Mouse (Mus musculus): ENCODE measurements around the gene Adam12. TPM values are rescaled to one million over a fixed set of nuclear protein-coding genes. Genes with fewer than 3 reads are reported as not detected.
A peak's percentile ranks its signal among the peaks of the same experiment; 100 is the strongest.

Adam12 gene
- polyA plus RNA-seq (2012; rRNA removed) = 2.1 and 2.2 TPM in 2 replicates

DNA sequence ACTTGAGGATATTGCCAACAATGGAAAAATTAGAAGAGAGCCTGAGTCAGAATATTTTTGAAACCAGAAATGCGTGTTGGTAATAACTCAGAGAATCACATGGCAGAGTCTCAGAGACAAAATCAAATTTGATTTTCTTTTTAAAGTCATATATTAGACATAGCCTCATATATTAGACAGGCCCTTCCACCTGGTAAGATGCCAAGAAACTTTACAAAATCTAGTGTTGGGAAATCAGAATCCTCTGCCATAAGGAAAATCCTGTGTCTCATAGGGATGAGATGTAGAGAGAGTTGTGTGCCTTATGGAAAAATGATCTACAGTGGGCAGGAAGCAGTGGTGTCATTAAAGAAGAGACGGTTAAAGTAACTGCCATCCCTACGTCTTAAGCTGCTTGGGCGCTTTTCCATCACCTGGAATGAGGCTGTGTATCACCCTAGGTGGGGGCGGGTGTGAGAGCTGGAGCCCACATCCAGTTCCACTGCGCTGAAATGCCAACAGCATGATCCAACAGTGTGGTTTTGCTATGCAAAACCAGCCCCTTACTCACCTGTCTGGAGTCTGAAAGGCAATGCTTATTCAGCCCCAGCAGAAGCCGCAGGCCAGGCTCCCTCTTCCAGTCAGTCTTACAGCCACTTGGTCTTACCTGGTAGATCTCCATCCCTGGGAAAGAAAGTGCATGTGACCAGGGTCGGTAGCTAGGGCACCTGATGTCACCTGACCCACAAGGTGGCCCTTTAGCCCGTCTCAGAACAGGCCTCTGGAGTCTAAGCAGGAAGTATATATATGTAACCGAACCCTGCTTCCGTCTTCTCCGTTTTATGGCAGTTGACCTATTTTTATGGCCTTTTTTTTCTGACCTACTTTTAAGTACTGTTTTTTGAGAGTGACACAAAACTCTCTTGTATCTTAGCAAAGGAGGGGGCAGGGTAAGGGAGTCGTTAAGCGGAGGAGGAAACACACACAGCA is at the start of gene Adam12:
Gene Adam12 (minus strand): TSS at position 769 of the 969 bp plus-strand sequence.
- no peak for TF ChIP-seq CTCF (IDR thresholded peaks at IDR 0.05; ENCODE audit: extremely low read depth, insufficient read depth, low read length)
- no peak for TF ChIP-seq POLR2A (IDR thresholded peaks at IDR 0.05; ENCODE audit: extremely low read depth, insufficient read depth, low read length)
- Histone ChIP-seq H3K27ac (ENCODE audit: insufficient read depth, low read length) (no peak within 1 kb of the TSS), H3K4me3 (ENCODE audit: insufficient read depth, low read length) (no peak within 1 kb of the TSS), H3K4me1 (ENCODE audit: control insufficient read depth, insufficient read depth, low read length) (no peaks in the 10 kb centered on the region)

DNA sequence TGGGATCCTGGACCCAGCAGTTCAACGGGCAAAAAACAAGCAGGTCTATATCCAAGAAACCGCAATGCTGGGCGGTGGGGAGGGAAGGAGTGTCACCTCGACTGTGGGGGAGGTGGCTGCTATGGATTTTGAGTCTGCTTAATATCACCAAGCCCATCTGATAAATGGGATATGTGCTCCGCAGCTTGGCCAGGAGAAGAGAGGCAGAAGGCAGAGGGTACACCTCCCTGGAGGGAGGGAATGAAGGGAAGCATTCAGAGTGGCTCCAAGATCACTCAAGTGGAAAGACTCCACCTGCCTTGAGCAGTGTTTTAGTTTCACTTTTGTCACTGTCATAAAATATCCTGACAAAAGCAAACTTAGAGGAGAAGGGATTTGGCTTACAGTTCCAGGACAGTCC is 41.0 kb upstream of the Adam12 start:
- no peaks in the 10 kb centered on the region for H3K4me1 ChIP-seq (ENCODE audit: control insufficient read depth, insufficient read depth, low read length)
- TF ChIP-seq POLR2A (IDR thresholded peaks at IDR 0.05; ENCODE audit: extremely low read depth, insufficient read depth, low read length) = no peak
- TF ChIP-seq CTCF (IDR thresholded peaks at IDR 0.05; ENCODE audit: extremely low read depth, insufficient read depth, low read length) = no peak
- no peak overlapping the region for H3K27ac ChIP-seq (ENCODE audit: insufficient read depth, low read length)
- H3K4me3 ChIP-seq (ENCODE audit: insufficient read depth, low read length) = no peak overlapping the region

DNA sequence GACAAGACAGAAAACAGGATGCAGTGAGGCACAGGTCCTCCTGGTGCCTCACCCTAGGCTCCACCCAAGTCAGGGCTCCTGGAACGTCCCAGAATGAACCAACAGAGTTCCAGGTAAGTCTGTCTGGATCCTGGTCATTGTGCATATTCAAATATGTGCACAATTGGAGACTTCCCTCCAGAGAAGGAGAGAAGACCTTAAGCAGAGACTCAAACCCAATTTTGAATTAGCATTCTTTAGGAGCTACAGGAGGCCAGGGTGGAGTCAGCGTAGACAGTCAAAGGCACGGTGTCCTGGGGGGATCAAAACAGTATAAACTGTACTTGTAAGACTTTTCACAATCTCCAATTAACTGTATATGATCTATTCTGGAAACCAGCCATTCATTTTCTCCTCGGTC is 40.5 kb upstream of the Adam12 start:
- H3K4me3 ChIP-seq (ENCODE audit: insufficient read depth, low read length) = no peak overlapping the region

DNA sequence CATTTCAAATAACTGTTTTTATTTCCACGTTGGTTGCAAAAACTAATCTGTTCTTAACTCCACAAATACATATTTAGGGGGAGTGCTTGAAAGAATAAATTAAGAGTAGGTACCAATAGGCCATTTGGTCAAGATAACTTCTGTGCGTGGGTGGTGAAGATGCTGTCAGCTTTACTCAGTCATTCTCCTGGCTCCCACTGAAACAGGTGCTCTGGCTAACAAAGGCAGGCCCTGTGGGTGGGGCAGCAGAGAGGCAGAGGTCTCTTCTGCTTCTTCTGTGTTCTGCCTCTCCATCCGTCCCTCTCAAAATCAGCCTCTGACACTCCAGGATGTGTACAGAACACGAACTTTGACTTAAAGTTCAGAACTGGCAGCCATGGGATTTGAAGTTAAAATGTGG is 33.8 kb upstream of the Adam12 start:
- H3K27ac ChIP-seq (ENCODE audit: insufficient read depth, low read length) = no peak overlapping the region
- H3K4me3 ChIP-seq (ENCODE audit: insufficient read depth, low read length) = no peak overlapping the region
- TF ChIP-seq CTCF (IDR thresholded peaks at IDR 0.05; ENCODE audit: extremely low read depth, insufficient read depth, low read length) (no peak), POLR2A (IDR thresholded peaks at IDR 0.05; ENCODE audit: extremely low read depth, insufficient read depth, low read length) (no peak)
- no peaks in the 10 kb centered on the region for H3K4me1 ChIP-seq (ENCODE audit: control insufficient read depth, insufficient read depth, low read length)

More for the DNA sequence above, 40.5 kb upstream of the Adam12 start:
- Histone ChIP-seq H3K27ac (ENCODE audit: insufficient read depth, low read length) (no peak overlapping the region), H3K4me1 (ENCODE audit: control insufficient read depth, insufficient read depth, low read length) (no peaks in the 10 kb centered on the region)
- TF ChIP-seq CTCF (IDR thresholded peaks at IDR 0.05; ENCODE audit: extremely low read depth, insufficient read depth, low read length) (no peak), POLR2A (IDR thresholded peaks at IDR 0.05; ENCODE audit: extremely low read depth, insufficient read depth, low read length) (no peak)

DNA sequence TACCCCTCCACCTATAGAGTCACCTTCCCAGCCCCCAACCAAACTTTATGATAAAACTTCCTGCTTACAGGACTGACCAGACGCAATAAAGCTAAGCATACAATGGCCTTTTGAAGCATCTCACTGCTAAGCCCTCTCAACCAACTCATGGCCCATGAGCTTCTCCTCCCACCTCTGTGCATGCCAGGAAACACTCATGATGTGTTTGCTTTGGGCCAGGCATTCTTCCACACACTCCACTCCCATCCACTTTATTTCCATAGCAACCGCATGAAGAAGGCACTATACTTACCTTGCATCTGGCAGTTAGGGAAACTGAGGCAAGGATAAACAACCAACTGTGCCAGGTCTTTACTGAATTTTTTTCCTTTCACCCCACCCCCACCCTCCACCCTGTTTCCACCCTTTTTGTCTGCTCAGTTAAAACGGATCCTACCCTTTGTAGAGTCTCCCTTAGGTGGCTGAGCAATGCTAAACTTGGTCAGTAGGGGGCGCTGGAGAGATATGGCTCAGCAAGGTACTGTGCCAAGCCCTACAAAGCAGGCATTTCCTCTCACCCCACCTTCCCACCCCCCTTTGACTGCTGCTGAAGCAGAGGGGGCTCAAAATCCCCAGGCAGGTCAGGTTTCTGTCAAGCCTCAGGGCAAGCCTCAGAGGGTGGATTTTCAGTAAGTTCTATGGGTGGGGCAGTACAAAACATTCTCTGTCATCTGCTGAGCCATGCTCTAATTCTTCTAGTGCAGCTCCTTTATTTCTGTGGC is 31.4 kb upstream of the Adam12 start:
- TF ChIP-seq POLR2A (IDR thresholded peaks at IDR 0.05; ENCODE audit: extremely low read depth, insufficient read depth, low read length) (no peak), CTCF (IDR thresholded peaks at IDR 0.05; ENCODE audit: extremely low read depth, insufficient read depth, low read length) (peak; percentile 77)
- no peak overlapping the region for H3K27ac ChIP-seq (ENCODE audit: insufficient read depth, low read length)
- no peaks in the 10 kb centered on the region for H3K4me1 ChIP-seq (ENCODE audit: control insufficient read depth, insufficient read depth, low read length)
- H3K4me3 ChIP-seq (ENCODE audit: insufficient read depth, low read length) = no peak overlapping the region

DNA sequence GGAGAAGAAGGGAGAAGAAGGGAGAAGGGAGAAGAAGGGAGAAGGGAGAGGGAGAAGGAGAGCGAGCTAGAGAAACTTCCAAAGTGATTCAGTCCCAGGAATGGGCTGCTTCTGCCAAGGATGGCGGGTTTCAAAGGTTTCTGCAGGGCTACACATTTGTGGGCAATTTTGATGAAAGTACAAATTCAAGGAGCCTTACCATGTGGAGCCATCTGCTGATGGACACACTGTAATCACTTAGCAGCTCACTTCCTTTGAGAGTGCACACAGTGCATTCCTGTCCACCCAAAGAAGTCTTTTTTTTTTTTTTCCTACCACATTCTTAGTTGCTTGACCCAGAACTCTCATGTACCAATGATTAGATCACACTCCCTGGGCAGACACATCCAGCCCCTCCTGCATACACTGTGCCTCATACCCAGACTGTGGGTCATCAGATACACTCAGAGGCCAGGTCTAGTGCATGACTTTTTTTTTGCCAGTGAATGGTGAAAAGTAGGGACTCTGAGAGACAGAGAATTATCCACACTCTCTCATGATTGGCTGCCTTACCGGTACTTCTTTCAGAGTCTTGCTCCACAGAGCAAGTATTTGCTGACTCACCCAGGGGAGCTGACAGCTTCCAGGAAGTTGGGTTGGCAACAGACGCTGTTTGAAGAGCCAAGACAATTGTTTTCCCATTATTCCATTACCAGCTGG is 29.2 kb upstream of the Adam12 start:
- H3K4me3 ChIP-seq (ENCODE audit: insufficient read depth, low read length) = no peak overlapping the region
- H3K27ac ChIP-seq (ENCODE audit: insufficient read depth, low read length) = no peak overlapping the region
- TF ChIP-seq CTCF (IDR thresholded peaks at IDR 0.05; ENCODE audit: extremely low read depth, insufficient read depth, low read length) (no peak), POLR2A (IDR thresholded peaks at IDR 0.05; ENCODE audit: extremely low read depth, insufficient read depth, low read length) (no peak)
- no peaks in the 10 kb centered on the region for H3K4me1 ChIP-seq (ENCODE audit: control insufficient read depth, insufficient read depth, low read length)

DNA sequence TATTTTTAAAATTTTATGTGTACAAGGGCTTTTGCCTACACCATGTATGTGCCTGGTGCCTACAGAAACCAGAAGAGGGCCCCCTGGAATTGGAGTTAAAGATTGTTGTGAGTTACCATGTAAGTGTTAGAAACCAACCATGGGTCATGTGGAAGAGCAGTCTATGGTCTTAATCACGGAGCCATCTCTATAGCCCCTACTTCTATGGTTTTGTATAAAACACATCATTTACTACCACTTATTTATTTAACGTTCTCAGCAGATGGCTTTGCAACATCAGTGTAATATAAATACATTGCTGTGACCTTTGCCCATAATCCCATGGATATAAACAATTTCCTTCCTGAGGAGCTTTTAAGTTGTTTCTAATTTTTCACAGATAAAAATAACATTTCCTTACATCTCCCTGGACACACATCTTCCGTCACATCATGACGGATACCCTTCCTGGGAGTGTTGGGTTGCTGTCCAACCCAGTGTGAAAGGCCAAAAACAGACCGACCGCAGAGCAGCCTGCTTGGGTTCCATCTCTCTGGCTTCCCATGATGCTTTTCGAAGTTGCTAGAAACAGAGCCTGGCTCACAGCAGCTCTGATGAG is 18.4 kb upstream of the Adam12 start:
- TF ChIP-seq CTCF (IDR thresholded peaks at IDR 0.05; ENCODE audit: extremely low read depth, insufficient read depth, low read length) (no peak), POLR2A (IDR thresholded peaks at IDR 0.05; ENCODE audit: extremely low read depth, insufficient read depth, low read length) (no peak)
- Histone ChIP-seq H3K4me1 (ENCODE audit: control insufficient read depth, insufficient read depth, low read length) (no peaks in the 10 kb centered on the region), H3K27ac (ENCODE audit: insufficient read depth, low read length) (no peak overlapping the region), H3K4me3 (ENCODE audit: insufficient read depth, low read length) (no peak overlapping the region)

DNA sequence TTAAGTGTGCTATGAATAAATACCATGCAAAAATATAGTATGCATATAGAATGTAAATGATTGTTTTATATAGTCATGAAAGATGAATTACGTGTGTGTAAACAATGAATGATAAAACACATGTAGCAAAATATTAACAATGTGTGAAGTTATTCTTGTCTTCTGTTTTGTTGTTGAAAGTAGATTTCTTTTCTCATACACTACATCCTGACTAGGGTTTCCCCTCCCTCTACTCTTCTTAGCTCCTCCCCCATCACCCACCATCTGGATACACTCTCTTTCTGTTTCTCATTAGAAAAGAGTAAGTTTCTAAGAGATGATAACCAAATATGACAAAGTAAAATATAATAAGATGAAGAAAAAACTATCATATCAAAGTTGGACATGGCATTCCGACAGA is 16.1 kb upstream of the Adam12 start:
- Histone ChIP-seq H3K4me3 (ENCODE audit: insufficient read depth, low read length) (no peak overlapping the region), H3K27ac (ENCODE audit: insufficient read depth, low read length) (no peak overlapping the region), H3K4me1 (ENCODE audit: control insufficient read depth, insufficient read depth, low read length) (no peaks in the 10 kb centered on the region)
- no peak for TF ChIP-seq CTCF (IDR thresholded peaks at IDR 0.05; ENCODE audit: extremely low read depth, insufficient read depth, low read length)
- TF ChIP-seq POLR2A (IDR thresholded peaks at IDR 0.05; ENCODE audit: extremely low read depth, insufficient read depth, low read length) = no peak

DNA sequence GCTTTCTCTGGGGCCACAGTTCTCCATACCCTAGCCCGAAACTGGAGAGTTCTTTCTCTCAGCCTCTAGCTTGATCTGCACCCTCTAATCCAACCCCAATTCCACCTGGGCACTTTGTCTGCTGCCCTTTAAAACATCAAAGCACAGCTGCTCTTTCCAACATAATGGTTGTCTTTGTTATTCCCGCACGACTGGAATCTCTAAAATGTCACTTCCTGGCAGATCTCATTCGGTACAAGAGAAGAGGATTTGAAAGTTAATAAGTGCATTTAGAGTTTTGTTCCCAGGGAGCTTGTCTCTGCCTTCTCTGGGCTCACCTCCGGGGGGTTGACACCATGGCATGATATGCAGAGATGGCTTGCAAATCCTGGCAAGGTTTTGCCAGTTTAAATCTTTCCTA is 14.7 kb upstream of the Adam12 start:
- TF ChIP-seq POLR2A (IDR thresholded peaks at IDR 0.05; ENCODE audit: extremely low read depth, insufficient read depth, low read length) = no peak
- TF ChIP-seq CTCF (IDR thresholded peaks at IDR 0.05; ENCODE audit: extremely low read depth, insufficient read depth, low read length) = no peak
- no peaks in the 10 kb centered on the region for H3K4me1 ChIP-seq (ENCODE audit: control insufficient read depth, insufficient read depth, low read length)
- H3K4me3 ChIP-seq (ENCODE audit: insufficient read depth, low read length) = no peak overlapping the region
- H3K27ac ChIP-seq (ENCODE audit: insufficient read depth, low read length) = no peak overlapping the region

Measured in cortical plate, adult 2 months (tissue).